Mouse (Mus musculus): ENCODE data around the gene Gm20661. TPM values are rescaled to one million over a fixed set of nuclear protein-coding genes. Genes with fewer than 3 reads are reported as not detected.
A peak's percentile ranks its signal among the peaks of the same experiment; 100 is the strongest.

Gm20661 gene
- total and polyA plus RNA-seq, 3 experiments, result 0.35 to 0.85 TPM; not detected in 1

DNA sequence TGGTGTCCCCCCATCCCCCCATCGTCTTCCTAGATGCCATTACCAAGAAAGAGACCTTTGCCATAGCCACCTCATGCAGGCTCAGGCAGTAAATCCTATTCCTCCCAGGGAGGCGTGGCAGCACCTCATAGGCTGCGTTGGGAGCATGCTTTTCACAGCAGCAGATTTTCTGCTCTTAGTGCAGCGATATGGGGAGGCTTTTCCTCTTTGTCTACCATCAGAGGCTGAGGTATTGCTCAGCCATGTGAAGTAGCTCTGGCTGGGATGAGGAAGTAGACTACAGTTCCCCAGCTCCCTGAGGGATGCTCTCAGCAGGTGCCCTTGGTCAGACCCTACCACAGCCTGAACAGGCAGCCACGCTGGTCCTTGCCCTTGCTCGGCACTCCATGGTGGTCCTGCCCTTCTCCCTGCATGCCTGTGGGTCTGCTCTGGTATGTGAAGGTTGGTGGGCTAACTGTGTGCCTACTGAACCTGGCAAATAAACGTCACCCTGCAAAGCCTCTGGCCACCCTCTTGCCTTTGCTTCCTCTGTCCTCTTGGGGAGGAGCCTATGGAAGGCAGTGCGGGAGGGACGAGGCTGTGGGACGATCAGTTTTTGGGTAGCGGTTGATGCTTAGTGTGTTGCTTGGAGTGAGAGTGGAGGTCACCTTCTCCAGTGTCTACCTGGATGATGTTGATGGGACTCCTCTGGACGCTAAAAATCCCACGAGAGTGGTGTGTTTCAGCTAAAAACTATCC is 33.5 kb upstream of the Gm20661 start:
- peaks cover 0 to 13% of the 10 kb centered on the region in 2 experiments; a peak in 2 of 4 replicates for H3K4me1 ChIP-seq (ENCODE audit: control insufficient read depth in 1 of 2, insufficient read depth in 2 of 2, low read length in 2 of 2)
- H3K4me3 ChIP-seq (ENCODE audit: control insufficient read depth in 1 of 2, insufficient read depth in 1 of 2, low read depth in 2 of 2, low read length in 2 of 2), result peak overlapping the region; percentile 71 to 96
- H3K9ac ChIP-seq (ENCODE audit: control insufficient read depth, low read depth, low read length, poor library complexity, severe bottlenecking), result peak overlapping the region; percentile 86
- peak; percentile 70 for DNase-seq (ENCODE audit: low read depth, low spot score)
- H3K79me2 ChIP-seq (ENCODE audit: control insufficient read depth, insufficient read depth, low read length, poor library complexity), result peaks cover 31% of the 10 kb centered on the region
- H3K36me3 ChIP-seq (ENCODE audit: control insufficient read depth in 1 of 2, insufficient read depth in 2 of 2, low read length in 2 of 2), result peaks cover 0 to 12% of the 10 kb centered on the region in 2 experiments; a peak in 2 of 4 replicates
- no peaks in the 10 kb centered on the region for H3K9me3 ChIP-seq (replicated peaks; ENCODE audit: insufficient read depth, low read length)
- peak overlapping the region; percentile 64 for H3K27ac ChIP-seq (ENCODE audit: control insufficient read depth, low read depth, low read length)
- H3K27me3 ChIP-seq (ENCODE audit: control insufficient read depth in 1 of 2, insufficient read depth in 2 of 2, low read length in 2 of 2), result no peaks in the 10 kb centered on the region
- TF ChIP-seq MAZ (IDR thresholded peaks at IDR 0.05; ENCODE audit: low read depth, low read length), result no peak
- no peak for TF ChIP-seq GATA1 (IDR thresholded peaks at IDR 0.05; ENCODE audit: low read depth, low read length)
- peak; percentile 41 to 56; a peak in 2 of 4 replicates for TF ChIP-seq POLR2A (IDR thresholded peaks at IDR 0.05; ENCODE audit: control insufficient read depth in 1 of 2, insufficient read depth in 1 of 2, low read depth in 1 of 2, low read length in 2 of 2, poor library complexity in 1 of 2)
- no peak for TF ChIP-seq JUND (IDR thresholded peaks at IDR 0.05; ENCODE audit: low read depth, low read length)
- no peak for TF ChIP-seq E2F4 (IDR thresholded peaks at IDR 0.05; ENCODE audit: borderline replicate concordance, low read depth, low read length)
- TF ChIP-seq HCFC1 (IDR thresholded peaks at IDR 0.05; ENCODE audit: low read depth, low read length), result no peak
- TF ChIP-seq USF1 (IDR thresholded peaks at IDR 0.05; ENCODE audit: low read depth, low read length), result no peak
- TF ChIP-seq POLR2AphosphoS2 (IDR thresholded peaks at IDR 0.05; ENCODE audit: low read length), result no peak
- no peak for TF ChIP-seq MYB (IDR thresholded peaks at IDR 0.05; ENCODE audit: low read depth, low read length)
- no peak for TF ChIP-seq CHD2 (IDR thresholded peaks at IDR 0.05; ENCODE audit: low read length)
- peak; percentile 49; the same call in 1 of the 2 replicates for TF ChIP-seq MXI1 (IDR thresholded peaks at IDR 0.05; ENCODE audit: low read depth, low read length)
- peak; percentile 88; the same call in 1 of the 2 replicates for TF ChIP-seq UBTF (IDR thresholded peaks at IDR 0.05; ENCODE audit: borderline replicate concordance, insufficient read depth, low read depth, low read length)
- 0 out of 2 replicates have a peak, but pooled peaks have one; percentile 41 for TF ChIP-seq MAX (IDR thresholded peaks at IDR 0.05; ENCODE audit: low read length)
- no peak for TF ChIP-seq POLR2AphosphoS5 (IDR thresholded peaks at IDR 0.05; ENCODE audit: borderline replicate concordance, low read depth, low read length)
- no peak for TF ChIP-seq SMC3 (IDR thresholded peaks at IDR 0.05; ENCODE audit: low read depth, low read length)
- no peak for TF ChIP-seq BHLHE40 (IDR thresholded peaks at IDR 0.05; ENCODE audit: borderline replicate concordance, low read depth, low read length)
- TF ChIP-seq TAL1 (IDR thresholded peaks at IDR 0.05; ENCODE audit: low read length), result no peak
- no peak for TF ChIP-seq MAFK (IDR thresholded peaks at IDR 0.05; ENCODE audit: borderline replicate concordance, low read depth, low read length)
- no peak for TF ChIP-seq MEF2A (IDR thresholded peaks at IDR 0.05; ENCODE audit: extremely low read depth, insufficient replicate concordance, low read depth, low read length, poor library complexity, severe bottlenecking)
- TF ChIP-seq ELF1 (IDR thresholded peaks at IDR 0.05; ENCODE audit: low read depth, low read length), result no peak
- TF ChIP-seq ZKSCAN1 (IDR thresholded peaks at IDR 0.05; ENCODE audit: low read depth, low read length), result no peak
- TF ChIP-seq NRF1 (IDR thresholded peaks at IDR 0.05; ENCODE audit: insufficient read depth, low read depth, low read length, poor library complexity, severe bottlenecking), result no peak
- TF ChIP-seq ZMIZ1 (IDR thresholded peaks at IDR 0.05; ENCODE audit: low read depth, low read length), result no peak
- TF ChIP-seq ZNF384 (IDR thresholded peaks at IDR 0.05; ENCODE audit: low read depth, low read length), result no peak
- no peak for TF ChIP-seq RCOR1 (IDR thresholded peaks at IDR 0.05; ENCODE audit: low read depth, low read length)
- no peak for TF ChIP-seq TCF12 (IDR thresholded peaks at IDR 0.05; ENCODE audit: low read depth, low read length)
- no peak for TF ChIP-seq ZC3H11A (IDR thresholded peaks at IDR 0.05; ENCODE audit: low read depth, low read length)
- peak; percentile 30; the same call in 1 of the 2 replicates for TF ChIP-seq NELFE (IDR thresholded peaks at IDR 0.05; ENCODE audit: low read depth, low read length)
- no peak for TF ChIP-seq USF2 (IDR thresholded peaks at IDR 0.05; ENCODE audit: borderline replicate concordance in 1 of 2, insufficient read depth in 1 of 2, low read depth in 1 of 2, low read length in 2 of 2)
- TF ChIP-seq EP300 (IDR thresholded peaks at IDR 0.05; ENCODE audit: low read depth in 1 of 2, low read length in 2 of 2), result no peak; a peak in 1 of 4 replicates
- no peak for TF ChIP-seq RAD21 (IDR thresholded peaks at IDR 0.05; ENCODE audit: low read depth, low read length)
- TF ChIP-seq MYC (IDR thresholded peaks at IDR 0.05; ENCODE audit: low read depth, low read length), result no peak; the same call in 1 of the 2 replicates
- peak; percentile 96 for TF ChIP-seq TBP (IDR thresholded peaks at IDR 0.05; ENCODE audit: low read depth, low read length)
- TF ChIP-seq SIN3A (IDR thresholded peaks at IDR 0.05; ENCODE audit: low read length), result no peak
- no peak for TF ChIP-seq CHD1 (IDR thresholded peaks at IDR 0.05; ENCODE audit: low read depth, low read length)
- TF ChIP-seq GABPA (IDR thresholded peaks at IDR 0.05; ENCODE audit: low read depth, low read length), result no peak

All from MEL (cell line).